Comparison of ENCODE assay signal across 7 mouse cellular contexts in genomic region chr11:80518421-80519367, GRCm38 (mm10). TPM values are rescaled to one million over a fixed set of nuclear protein-coding genes. Genes with fewer than 3 reads are reported as not detected.
DNase-seq lines count a peak whose midpoint lies in the region; ATAC-seq and TF ChIP-seq lines count a peak whose summit lies in the region.

No protein-coding gene starts in this region.

- H3K27ac ChIP-seq in embryonic facial prominence, embryonic 12.5 days, result no peak overlapping the region
- H3K27ac ChIP-seq in midbrain, embryonic 15.5 days, result peak overlapping the region; percentile 88
- no peak overlapping the region for H3K27ac ChIP-seq in lung, postnatal 0 days (ENCODE audit: low read length)

- DNase-seq in brain, adult 2 months (ENCODE audit: low read depth, low spot score), result peak; percentile 98
- peak; percentile 74 for DNase-seq in layer of hippocampus, adult 11-12 months (ENCODE audit: low spot score)
- DNase-seq in heart, postnatal 14 days, result no peak
- no peak for DNase-seq in lung, postnatal 0 days (ENCODE audit: low spot score)
- no peak for DNase-seq in thymus, postnatal 10 days (ENCODE audit: low spot score in 2 of 2)

- 0 out of 2 replicates have a peak, but pooled peaks have one; percentile 68 for ATAC-seq in embryonic facial prominence, embryonic 12.5 days (ENCODE audit: insufficient number of reproducible peaks, insufficient read depth, low FRiP score, low TSS enrichment)
- ATAC-seq in midbrain, embryonic 15.5 days (replicated peaks), result peak; percentile 97
- ATAC-seq in lung, postnatal 0 days, result no peak

- no peak overlapping the region for H3K4me3 ChIP-seq in embryonic facial prominence, embryonic 12.5 days
- no peak overlapping the region for H3K4me3 ChIP-seq in midbrain, embryonic 15.5 days
- H3K4me3 ChIP-seq in lung, postnatal 0 days (ENCODE audit: low read depth, low read length), result no peak overlapping the region

- H3K9ac ChIP-seq in embryonic facial prominence, embryonic 12.5 days, result no peak overlapping the region
- peak overlapping the region; percentile 29; the same call in 1 of the 2 replicates for H3K9ac ChIP-seq in midbrain, embryonic 15.5 days
- no peak overlapping the region for H3K9ac ChIP-seq in lung, postnatal 0 days (replicated peaks; ENCODE audit: low read depth)

- H3K4me1 ChIP-seq in embryonic facial prominence, embryonic 12.5 days, result peaks cover 19% of the 10 kb centered on the region
- peaks cover 49% of the 10 kb centered on the region for H3K4me1 ChIP-seq in midbrain, embryonic 15.5 days
- 0 out of 2 replicates have a peak, but pooled peaks cover 3% of the 10 kb centered on the region for H3K4me1 ChIP-seq in lung, postnatal 0 days (ENCODE audit: insufficient read depth, low read depth, low read length)

- WGBS in embryonic facial prominence, embryonic 12.5 days, result 38% methylated on average over 9 of the region's 9 CpGs
- WGBS in midbrain, embryonic 15.5 days, result 11% methylated on average over 9 of the region's 9 CpGs
- WGBS in lung, postnatal 0 days, result 57% methylated on average over 8 of the region's 9 CpGs

- H3K4me2 ChIP-seq in embryonic facial prominence, embryonic 12.5 days (replicated peaks), result no peak overlapping the region
- H3K4me2 ChIP-seq in midbrain, embryonic 15.5 days, result peak overlapping the region; percentile 6; the same call in 1 of the 2 replicates
- no peak overlapping the region for H3K4me2 ChIP-seq in lung, postnatal 0 days (replicated peaks; ENCODE audit: low read depth, low read length)

- intact Hi-C loops in heart, postnatal 14 days (cut with DNase I), result no loop called here

- no peaks in the 10 kb centered on the region for H3K36me3 ChIP-seq in embryonic facial prominence, embryonic 12.5 days
- no peaks in the 10 kb centered on the region for H3K36me3 ChIP-seq in midbrain, embryonic 15.5 days (replicated peaks)
- no peaks in the 10 kb centered on the region for H3K36me3 ChIP-seq in lung, postnatal 0 days (ENCODE audit: insufficient read depth, low read length)

- no peak for TF ChIP-seq EP300 in lung, postnatal 0 days (IDR thresholded peaks at IDR 0.05)

- H3K27me3 ChIP-seq in embryonic facial prominence, embryonic 12.5 days, result no peaks in the 10 kb centered on the region
- no peaks in the 10 kb centered on the region for H3K27me3 ChIP-seq in midbrain, embryonic 15.5 days (replicated peaks)
- H3K27me3 ChIP-seq in lung, postnatal 0 days (replicated peaks; ENCODE audit: insufficient read depth, low read length), result no peaks in the 10 kb centered on the region

- TF ChIP-seq CTCF in lung, postnatal 0 days (IDR thresholded peaks at IDR 0.05), result no peak

- no peaks in the 10 kb centered on the region for H3K9me3 ChIP-seq in embryonic facial prominence, embryonic 12.5 days
- no peaks in the 10 kb centered on the region for H3K9me3 ChIP-seq in midbrain, embryonic 15.5 days
- H3K9me3 ChIP-seq in lung, postnatal 0 days (ENCODE audit: low read length), result no peaks in the 10 kb centered on the region

RNA-seq across cellular contexts. Expression of gene Cdk5r1, which starts 41.9 kb away (rescaled TPM):
- 9.4 TPM in 2 replicates for polyA plus RNA-seq in embryonic facial prominence, embryonic 12.5 days (2016; fragmentation: Nextera tagmentation; extraction: Ambion mirVana)
- 102 and 105 TPM in 2 replicates for polyA plus RNA-seq in midbrain, embryonic 15.5 days (2015; fragmentation: Nextera tagmentation; extraction: Ambion mirVana)
- total RNA-seq in heart, postnatal 14 days (2021), result 1 to 10 TPM in 1 of 2 experiments, under 1 TPM in 1; 0.98 to 1.1 TPM
- 0.39 and 0.48 TPM in 2 replicates for polyA plus RNA-seq in lung, postnatal 0 days (2015; fragmentation: Nextera tagmentation; extraction: Ambion mirVana)

Comparison
In these comparisons a context has a peak if more than half of its experiments do, and no peak if none do; other contexts are left out.
1. DNase-seq: peak in brain, adult 2 months (single experiment) and layer of hippocampus, adult 11-12 months (single experiment); none in heart, postnatal 14 days (0 of 2), lung, postnatal 0 days (single experiment) and thymus, postnatal 10 days (0 of 2).